Mouse (Mus musculus) spleen, embryonic (tissue): ENCODE measurements around the gene Kbtbd7.
"Not testable (repeated sequence)": the region's sequence is repeated elsewhere in the genome, so short reads cannot be mapped to it uniquely, and the experiment has no call there.

Experiments
- CTCF ChIA-PET: fragments of 350-600 bp; sonication (Branson Sonifier 250); formaldehyde crosslinking; loops from one replicate; lab custom pipeline; 2022; lab: Charles Lee

Gene Kbtbd7

DNA sequence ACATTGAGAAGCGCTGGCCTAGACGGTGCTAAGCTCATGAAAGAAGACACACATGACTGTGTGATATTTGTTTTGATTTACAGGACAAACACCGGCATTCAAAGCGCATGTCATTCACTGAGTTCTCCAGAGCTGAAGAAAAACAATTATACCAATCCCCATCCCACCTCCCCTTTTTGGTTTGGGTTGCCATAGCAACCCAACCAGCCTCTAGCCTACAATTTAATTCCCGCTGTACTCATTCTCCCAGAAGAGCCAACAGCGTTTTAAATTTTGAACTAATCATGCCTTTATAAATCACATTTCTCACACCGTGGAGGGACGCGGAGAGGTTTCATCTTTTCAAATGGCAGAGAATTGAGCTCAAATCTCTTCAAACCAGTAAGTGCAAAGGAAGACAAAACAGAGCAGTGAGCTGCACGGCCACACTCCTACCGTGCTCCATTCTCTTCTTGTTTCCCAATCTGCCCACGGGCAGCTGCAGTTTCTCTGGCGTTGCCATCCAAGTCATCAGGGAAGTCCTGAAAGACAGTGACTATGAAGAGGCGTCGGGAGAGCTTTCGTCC is 18.8 kb downstream of the Kbtbd7 start:
- CTCF ChIA-PET = no interaction called here

DNA sequence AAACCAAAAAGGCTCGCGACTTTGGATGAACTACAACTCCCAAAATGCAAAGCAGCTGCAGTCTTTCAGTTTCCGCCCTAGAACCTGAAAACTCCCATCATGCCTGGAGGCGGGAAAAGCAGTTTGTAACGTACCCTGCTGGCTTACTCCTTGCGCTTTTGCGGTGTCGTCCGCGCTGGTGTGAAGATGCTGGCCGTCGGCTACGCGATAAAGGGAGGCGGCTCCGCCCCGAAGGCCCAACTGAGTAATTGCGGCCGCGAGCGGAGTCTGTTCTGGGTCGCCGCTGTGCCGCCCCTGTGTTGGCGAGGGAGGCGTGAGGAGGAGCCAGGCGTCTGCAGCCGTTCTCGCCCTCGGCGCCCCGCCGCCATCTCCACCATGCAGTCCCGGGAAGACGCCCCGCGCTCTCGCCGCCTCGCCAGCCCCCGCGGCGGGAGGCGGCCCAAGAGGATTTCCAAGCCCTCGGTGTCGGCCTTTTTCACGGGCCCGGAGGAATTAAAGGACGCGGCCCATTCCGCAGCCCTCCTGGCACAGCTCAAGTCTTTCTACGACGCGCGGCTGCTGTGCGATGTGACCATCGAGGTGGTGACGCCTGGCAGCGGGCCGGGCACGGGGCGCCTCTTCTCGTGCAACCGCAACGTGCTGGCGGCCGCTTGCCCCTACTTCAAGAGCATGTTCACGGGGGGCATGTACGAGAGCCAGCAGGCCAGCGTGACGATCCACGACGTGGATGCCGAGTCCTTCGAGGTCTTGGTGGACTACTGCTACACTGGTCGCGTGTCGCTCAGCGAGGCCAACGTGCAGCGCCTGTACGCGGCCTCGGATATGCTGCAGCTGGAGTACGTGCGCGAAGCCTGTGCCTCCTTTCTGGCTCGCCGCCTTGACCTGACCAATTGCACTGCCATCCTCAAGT is 25.6 kb downstream of the Kbtbd7 start, which contains the start of gene Kbtbd6:
Gene Kbtbd6 (plus strand): TSS at position 155 of the 910 bp plus-strand sequence.
- CTCF ChIA-PET = not testable (repeated sequence)

DNA sequence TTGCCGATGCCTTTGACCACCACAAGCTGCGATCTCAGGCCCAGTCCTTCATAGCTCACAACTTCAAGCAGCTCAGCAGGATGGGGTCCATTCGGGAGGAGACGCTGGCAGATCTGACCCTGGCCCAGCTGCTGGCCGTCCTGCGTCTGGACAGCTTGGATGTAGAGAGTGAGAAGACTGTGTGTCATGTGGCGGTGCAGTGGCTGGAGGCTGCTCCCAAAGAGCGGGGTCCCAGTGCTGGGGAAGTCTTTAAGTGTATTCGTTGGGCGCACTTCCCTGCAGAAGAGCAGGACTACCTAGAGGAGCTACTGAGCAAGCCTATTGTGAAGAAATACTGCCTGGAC is 26.3 kb downstream of the Kbtbd7 start:
- CTCF ChIA-PET = not testable (repeated sequence)

DNA sequence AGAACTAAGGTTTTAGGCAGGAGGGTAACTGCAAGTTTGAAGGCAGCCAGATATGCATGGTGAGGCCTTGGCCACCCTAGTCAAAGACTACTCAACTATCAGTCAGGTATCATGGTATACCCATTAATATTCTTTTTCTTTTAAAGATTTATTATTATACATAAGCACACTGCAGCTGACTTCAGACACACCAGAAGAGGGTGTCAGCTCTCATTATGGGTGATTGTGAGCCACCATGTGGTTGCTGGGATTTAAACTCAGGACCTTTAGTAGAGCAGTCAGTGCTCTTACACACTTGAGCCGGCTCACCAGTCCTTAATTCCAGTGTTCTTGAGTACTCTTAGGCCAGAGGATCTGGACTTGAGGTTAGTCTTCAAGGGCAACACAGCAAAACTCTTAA is 34.1 kb downstream of the Kbtbd7 start:
- CTCF ChIA-PET = no interaction called here

DNA sequence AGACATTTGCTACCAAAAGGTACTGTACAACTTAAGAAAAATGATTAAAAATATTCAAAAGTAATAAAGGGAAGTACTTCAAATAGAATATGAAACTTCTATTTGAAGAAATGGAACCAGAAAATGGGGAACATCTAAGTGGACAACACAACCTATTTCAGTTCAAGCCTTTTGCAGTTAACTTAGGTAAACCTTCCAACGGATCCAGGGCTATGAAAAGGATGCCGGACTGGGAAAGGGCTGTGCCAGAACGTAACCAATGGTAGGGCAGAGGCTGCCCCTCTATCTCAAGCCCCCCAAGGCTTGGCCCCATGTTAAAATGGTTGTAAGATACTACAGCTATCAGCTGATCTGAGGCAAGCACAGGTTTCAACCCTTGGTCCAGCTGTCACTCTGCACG is 34.7 kb downstream of the Kbtbd7 start:
- CTCF ChIA-PET = no interaction called here

DNA sequence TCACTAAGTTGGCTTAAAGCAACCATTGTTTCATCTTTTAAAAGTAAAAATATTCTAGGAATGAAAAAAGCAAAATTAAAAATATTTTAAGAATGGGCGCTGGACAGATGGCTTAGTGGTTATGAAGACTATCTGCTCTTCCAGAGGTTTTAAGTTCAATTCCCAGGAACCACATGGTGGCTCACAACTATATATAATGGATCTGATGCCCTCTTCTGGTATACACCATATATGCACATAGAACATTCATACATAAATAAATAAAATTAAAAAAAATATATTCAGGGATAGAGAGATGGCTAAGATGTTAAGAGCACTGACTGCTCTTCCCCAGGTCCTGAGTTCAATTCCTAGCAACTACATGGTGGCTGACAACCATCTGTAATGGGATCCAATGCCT is 39.3 kb downstream of the Kbtbd7 start:
- CTCF ChIA-PET = no interaction called here

DNA sequence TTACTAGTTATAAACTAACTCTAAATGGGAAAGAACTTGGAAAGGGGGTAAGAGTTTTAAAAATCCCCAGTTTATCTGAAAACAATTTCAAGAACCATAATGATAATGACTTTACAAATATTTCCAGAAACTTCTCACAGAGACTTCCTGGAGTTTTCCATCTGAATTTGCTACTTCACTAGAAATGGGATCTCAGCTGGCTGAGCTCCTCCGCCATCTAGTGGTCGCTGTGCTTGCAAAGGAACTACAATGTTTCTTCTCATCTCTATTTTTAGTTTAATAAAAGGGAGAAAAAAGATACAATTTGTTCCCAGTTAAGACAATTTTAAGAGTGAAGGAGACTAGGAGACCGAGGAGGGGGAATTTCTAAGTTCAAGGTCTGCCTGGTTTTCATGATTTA is 41.3 kb downstream of the Kbtbd7 start:
- CTCF ChIA-PET = no interaction called here

DNA sequence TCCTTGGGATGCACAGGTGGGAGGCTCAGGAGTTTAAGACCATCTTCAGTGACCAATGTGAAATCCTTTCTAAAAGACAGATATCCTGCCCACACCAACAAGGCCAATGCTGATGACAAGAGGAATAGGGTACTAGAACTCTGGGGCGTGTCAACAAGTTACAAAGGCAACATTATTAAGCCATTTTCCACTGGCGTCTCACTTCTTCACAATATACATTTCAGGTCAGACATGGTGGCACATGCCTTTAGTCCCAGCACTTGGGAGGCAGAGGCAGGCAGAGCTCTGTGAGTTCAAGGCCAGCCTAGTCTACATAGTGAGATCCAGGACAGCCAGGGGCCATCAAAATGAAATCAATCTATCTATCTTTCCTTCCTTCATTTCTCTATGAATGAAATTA is 47.1 kb downstream of the Kbtbd7 start:
- CTCF ChIA-PET = no interaction called here
